Mouse (Mus musculus): Measurements from ENCODE around the gene Gm6268. TPM values are rescaled to one million over a fixed set of nuclear protein-coding genes. Genes with fewer than 3 reads are reported as not detected.

The Gm6268 gene
- polyA plus RNA-seq, 1 experiment from 2014 or later = not detected

- no peaks in the 10 kb centered on the region for H3K4me1 ChIP-seq (ENCODE audit: control insufficient read depth, insufficient read depth, low read length)
- H3K9ac ChIP-seq (ENCODE audit: low read length) = no peak overlapping the region
- 92% methylated on average over 1 of the region's 1 CpGs for WGBS
- H3K9me3 ChIP-seq (replicated peaks; ENCODE audit: control insufficient read depth, low read length) = no peaks in the 10 kb centered on the region
- no peaks in the 10 kb centered on the region for H3K36me3 ChIP-seq (ENCODE audit: control insufficient read depth, insufficient read depth, low read length)
- H3K27me3 ChIP-seq (ENCODE audit: control insufficient read depth, insufficient read depth, low read length) = no peaks in the 10 kb centered on the region
- no peak overlapping the region for H3K27ac ChIP-seq (ENCODE audit: low read length)
- no peak overlapping the region for H3K4me3 ChIP-seq (replicated peaks; ENCODE audit: low read length)
- H3K4me2 ChIP-seq (ENCODE audit: low read depth, low read length) = no peak overlapping the region
- ATAC-seq (ENCODE audit: insufficient read depth, low FRiP score) = no peak
Observed at GRCm38 (mm10) chrX:36437932-36438331, 36.9 kb downstream of the Gm6268 start.

Small RNA genes lying within 50 kb of the gene (microRNA-seq; reads per million reads assigned to microRNA genes)
- gene Gm44485 = not detected

Other genes with a start within 250 kb of the Gm6268 start
- gene Zcchc12, start 205.4 kb upstream of the Gm6268 start, polyA plus RNA-seq (2015; fragmentation: Nextera tagmentation; extraction: Ambion mirVana) = 17.6 and 18.4 TPM in 2 replicates
- 0.22 and 0.58 TPM in 2 replicates for gene Lonrf3, start 72.9 kb upstream of the Gm6268 start, polyA plus RNA-seq (2015; fragmentation: Nextera tagmentation; extraction: Ambion mirVana)
- gene Gm14569, start 90.5 kb downstream of the Gm6268 start, polyA plus RNA-seq (2015; fragmentation: Nextera tagmentation; extraction: Ambion mirVana) = not detected in 2 replicates
- 224 and 242 TPM in 2 replicates for gene Pgrmc1, start 196.9 kb downstream of the Gm6268 start, polyA plus RNA-seq (2015; fragmentation: Nextera tagmentation; extraction: Ambion mirVana)
- gene Akap17b, start 244.1 kb downstream of the Gm6268 start, polyA plus RNA-seq (2015; fragmentation: Nextera tagmentation; extraction: Ambion mirVana) = 1.6 and 1.8 TPM in 2 replicates